Mouse (Mus musculus): Measurements from ENCODE around the gene Gm10721. TPM values are rescaled to one million over a fixed set of nuclear protein-coding genes. Genes with fewer than 3 reads are reported as not detected.
"Not testable (repeated sequence)": the region's sequence is repeated elsewhere in the genome, so short reads cannot be mapped to it uniquely, and the experiment has no call there.

Gene Gm10721
- polyA plus RNA-seq, 1 experiment from 2014 or later, result not detected

DNA sequence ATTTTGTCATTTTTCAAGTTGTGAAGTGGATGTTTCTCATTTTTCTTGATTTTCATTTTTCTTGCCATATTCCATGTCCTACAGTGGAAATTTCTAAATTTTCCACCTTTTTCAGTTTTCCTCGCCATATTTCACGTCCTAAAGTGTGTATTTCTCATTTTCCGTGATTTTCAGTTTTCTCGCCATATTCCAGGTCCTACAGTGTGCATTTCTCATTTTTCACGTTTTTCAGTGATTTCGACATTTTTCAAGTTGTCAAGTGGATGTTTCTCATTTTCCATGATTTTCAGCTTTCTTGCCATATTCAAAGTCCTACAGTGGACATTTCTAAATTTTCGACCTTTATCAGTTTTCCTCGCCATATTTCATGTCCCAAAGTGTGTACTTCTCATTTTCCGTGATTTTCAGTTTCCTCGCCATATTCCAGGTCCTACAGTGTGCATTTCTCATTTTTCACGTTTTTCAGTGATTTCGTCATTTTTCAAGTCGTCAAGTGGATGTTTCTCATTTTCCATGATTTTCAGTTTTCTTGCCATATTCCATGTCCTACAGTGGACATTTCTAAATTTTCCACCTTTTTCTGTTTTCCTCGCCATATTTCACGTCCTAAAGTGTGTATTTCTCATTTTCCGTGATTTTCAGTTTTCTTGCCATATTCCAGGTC, 11.2 kb downstream of the Gm10721 start:
- 61% methylated on average over 15 of the region's 16 CpGs for WGBS

DNA sequence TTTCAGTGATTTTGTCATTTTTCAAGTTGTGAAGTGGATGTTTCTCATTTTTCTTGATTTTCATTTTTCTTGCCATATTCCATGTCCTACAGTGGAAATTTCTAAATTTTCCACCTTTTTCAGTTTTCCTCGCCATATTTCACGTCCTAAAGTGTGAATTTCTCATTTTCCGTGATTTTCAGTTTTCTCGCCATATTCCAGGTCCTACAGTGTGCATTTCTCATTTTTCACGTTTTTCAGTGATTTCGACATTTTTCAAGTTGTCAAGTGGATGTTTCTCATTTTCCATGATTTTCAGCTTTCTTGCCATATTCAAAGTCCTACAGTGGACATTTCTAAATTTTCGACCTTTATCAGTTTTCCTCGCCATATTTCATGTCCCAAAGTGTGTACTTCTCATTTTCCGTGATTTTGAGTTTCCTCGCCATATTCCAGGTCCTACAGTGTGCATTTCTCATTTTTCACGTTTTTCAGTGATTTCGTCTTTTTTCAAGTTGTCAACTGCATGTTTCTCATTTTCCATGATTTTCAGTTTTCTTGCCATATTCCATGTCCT, 12.1 kb downstream of the Gm10721 start, which contains the start of gene Gm10717:
Gm10717 (plus strand) TSS at position 506 of the 556 bp plus-strand sequence.
- H3K9ac ChIP-seq (ENCODE audit: low read length); H3K4me2 ChIP-seq; H3K27me3 ChIP-seq (ENCODE audit: control insufficient read depth, insufficient read depth, low read length); DNase-seq (ENCODE audit: low spot score, missing footprints); H3K36me3 ChIP-seq (ENCODE audit: control insufficient read depth, insufficient read depth, low read length); ATAC-seq (ENCODE audit: low FRiP score); H3K4me1 ChIP-seq (ENCODE audit: control insufficient read depth, insufficient read depth, low read length); H3K9me3 ChIP-seq (ENCODE audit: control insufficient read depth, low read length); H3K27ac ChIP-seq (ENCODE audit: low read depth, low read length); H3K4me3 ChIP-seq (ENCODE audit: low read depth, low read length): not testable (repeated sequence)
- WGBS, result 71% methylated on average over 12 of the region's 12 CpGs

More for the DNA sequence above, 11.2 kb downstream of the Gm10721 start:
- H3K4me3 ChIP-seq (ENCODE audit: low read depth, low read length); H3K27ac ChIP-seq (ENCODE audit: low read depth, low read length); ATAC-seq (ENCODE audit: low FRiP score); H3K27me3 ChIP-seq (ENCODE audit: control insufficient read depth, insufficient read depth, low read length); H3K4me1 ChIP-seq (ENCODE audit: control insufficient read depth, insufficient read depth, low read length); H3K4me2 ChIP-seq; H3K9me3 ChIP-seq (ENCODE audit: control insufficient read depth, low read length); DNase-seq (ENCODE audit: low spot score, missing footprints); H3K36me3 ChIP-seq (ENCODE audit: control insufficient read depth, insufficient read depth, low read length); H3K9ac ChIP-seq (ENCODE audit: low read length): not testable (repeated sequence)

DNA sequence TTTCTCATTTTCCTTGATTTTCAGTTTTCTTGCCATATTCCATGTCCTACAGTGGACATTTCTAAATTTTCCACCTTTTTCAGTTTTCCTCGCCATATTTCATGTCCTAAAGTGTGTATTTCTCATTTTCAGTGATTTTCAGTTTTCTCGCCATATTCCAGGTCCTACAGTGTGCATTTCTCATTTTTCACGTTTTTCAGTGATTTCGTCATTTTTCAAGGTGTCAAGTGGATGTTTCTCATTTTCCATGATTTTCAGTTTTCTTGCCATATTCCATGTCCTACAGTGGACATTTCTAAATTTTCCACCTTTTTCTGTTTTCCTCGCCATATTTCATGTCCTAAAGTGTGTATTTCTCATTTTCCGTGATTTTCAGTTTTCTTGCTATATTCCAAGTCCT, 12.7 kb downstream of the Gm10721 start:
- H3K27ac ChIP-seq (ENCODE audit: low read depth, low read length); H3K4me1 ChIP-seq (ENCODE audit: control insufficient read depth, insufficient read depth, low read length); H3K4me3 ChIP-seq (ENCODE audit: low read depth, low read length); DNase-seq (ENCODE audit: low spot score, missing footprints); ATAC-seq (ENCODE audit: low FRiP score); H3K4me2 ChIP-seq; H3K9ac ChIP-seq (ENCODE audit: low read length); H3K27me3 ChIP-seq (ENCODE audit: control insufficient read depth, insufficient read depth, low read length); H3K36me3 ChIP-seq (ENCODE audit: control insufficient read depth, insufficient read depth, low read length); H3K9me3 ChIP-seq (ENCODE audit: control insufficient read depth, low read length): not testable (repeated sequence)
- 67% methylated on average over 4 of the region's 6 CpGs for WGBS

DNA sequence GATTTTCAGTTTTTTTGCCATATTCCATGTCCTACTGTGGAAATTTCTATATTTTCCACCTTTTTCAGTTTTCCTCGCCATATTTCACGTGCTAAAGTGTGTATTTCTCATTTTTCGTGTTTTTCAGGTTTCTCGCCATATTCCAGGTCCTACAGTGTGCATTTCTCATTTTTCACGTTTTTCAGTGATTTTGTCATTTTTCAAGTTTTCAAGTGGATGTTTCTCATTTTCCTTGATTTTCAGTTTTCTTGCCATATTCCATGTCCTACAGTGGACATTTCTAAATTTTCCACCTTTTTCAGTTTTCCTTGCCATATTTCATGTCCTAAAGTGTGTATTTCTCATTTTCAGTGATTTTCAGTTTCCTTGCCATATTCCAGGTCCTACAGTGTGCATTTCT, 13.2 kb downstream of the Gm10721 start:
- not testable (repeated sequence) for H3K27ac ChIP-seq (ENCODE audit: low read depth, low read length); DNase-seq (ENCODE audit: low spot score, missing footprints); H3K9ac ChIP-seq (ENCODE audit: low read length); H3K4me2 ChIP-seq; H3K36me3 ChIP-seq (ENCODE audit: control insufficient read depth, insufficient read depth, low read length); ATAC-seq (ENCODE audit: low FRiP score); H3K4me3 ChIP-seq (ENCODE audit: low read depth, low read length); H3K27me3 ChIP-seq (ENCODE audit: control insufficient read depth, insufficient read depth, low read length); H3K4me1 ChIP-seq (ENCODE audit: control insufficient read depth, insufficient read depth, low read length); H3K9me3 ChIP-seq (ENCODE audit: control insufficient read depth, low read length)
- WGBS, result 75% methylated on average over 5 of the region's 5 CpGs

DNA sequence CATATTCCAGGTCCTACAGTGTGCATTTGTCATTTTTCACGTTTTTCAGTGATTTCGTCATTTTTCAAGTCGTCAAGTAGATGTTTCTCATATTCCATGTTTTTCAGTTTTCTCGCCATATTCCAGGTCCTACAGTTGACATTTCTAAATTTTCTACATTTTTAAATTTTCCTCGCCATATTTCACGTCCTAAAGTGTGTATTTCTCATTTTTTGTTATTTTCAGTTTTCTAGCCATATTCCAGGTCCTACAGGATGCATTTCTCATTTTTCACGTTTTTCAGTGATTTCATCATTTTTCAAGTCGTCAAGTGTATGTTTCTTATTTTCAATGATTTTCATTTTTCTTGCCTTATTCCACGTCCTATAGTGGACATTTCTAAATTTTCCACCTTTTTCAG, 13.8 kb downstream of the Gm10721 start:
- not testable (repeated sequence) for ATAC-seq (ENCODE audit: low FRiP score); H3K9ac ChIP-seq (ENCODE audit: low read length); DNase-seq (ENCODE audit: low spot score, missing footprints); H3K27ac ChIP-seq (ENCODE audit: low read depth, low read length); H3K4me2 ChIP-seq; H3K4me1 ChIP-seq (ENCODE audit: control insufficient read depth, insufficient read depth, low read length); H3K27me3 ChIP-seq (ENCODE audit: control insufficient read depth, insufficient read depth, low read length); H3K9me3 ChIP-seq (ENCODE audit: control insufficient read depth, low read length); H3K4me3 ChIP-seq (ENCODE audit: low read depth, low read length); H3K36me3 ChIP-seq (ENCODE audit: control insufficient read depth, insufficient read depth, low read length)
- WGBS, result 66% methylated on average over 9 of the region's 9 CpGs

DNA sequence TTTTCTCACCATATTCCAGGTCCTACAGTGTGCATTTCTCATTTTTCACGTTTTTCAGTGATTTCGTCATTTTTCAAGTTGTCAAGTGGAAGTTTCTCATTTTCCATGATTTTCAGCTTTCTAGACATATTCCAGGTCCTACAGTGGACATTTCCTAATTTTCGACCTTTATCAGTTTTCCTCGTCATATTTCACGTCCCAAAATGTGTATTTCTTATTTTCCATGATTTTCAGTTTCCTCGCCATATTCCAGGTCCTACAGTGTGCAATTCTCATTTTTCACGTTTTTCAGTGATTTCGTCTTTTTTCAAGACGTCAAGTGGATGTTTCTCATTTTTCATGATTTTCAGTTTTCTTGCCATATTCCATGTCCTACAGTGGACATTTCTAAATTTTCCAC, 14.3 kb downstream of the Gm10721 start:
- not testable (repeated sequence) for H3K4me2 ChIP-seq; H3K27ac ChIP-seq (ENCODE audit: low read depth, low read length); H3K4me1 ChIP-seq (ENCODE audit: control insufficient read depth, insufficient read depth, low read length); H3K9ac ChIP-seq (ENCODE audit: low read length); H3K36me3 ChIP-seq (ENCODE audit: control insufficient read depth, insufficient read depth, low read length); H3K27me3 ChIP-seq (ENCODE audit: control insufficient read depth, insufficient read depth, low read length); H3K4me3 ChIP-seq (ENCODE audit: low read depth, low read length); H3K9me3 ChIP-seq (ENCODE audit: control insufficient read depth, low read length); ATAC-seq (ENCODE audit: low FRiP score)
- 72% methylated on average over 9 of the region's 9 CpGs for WGBS
- peak; percentile 97 for DNase-seq (ENCODE audit: low spot score, missing footprints)

DNA sequence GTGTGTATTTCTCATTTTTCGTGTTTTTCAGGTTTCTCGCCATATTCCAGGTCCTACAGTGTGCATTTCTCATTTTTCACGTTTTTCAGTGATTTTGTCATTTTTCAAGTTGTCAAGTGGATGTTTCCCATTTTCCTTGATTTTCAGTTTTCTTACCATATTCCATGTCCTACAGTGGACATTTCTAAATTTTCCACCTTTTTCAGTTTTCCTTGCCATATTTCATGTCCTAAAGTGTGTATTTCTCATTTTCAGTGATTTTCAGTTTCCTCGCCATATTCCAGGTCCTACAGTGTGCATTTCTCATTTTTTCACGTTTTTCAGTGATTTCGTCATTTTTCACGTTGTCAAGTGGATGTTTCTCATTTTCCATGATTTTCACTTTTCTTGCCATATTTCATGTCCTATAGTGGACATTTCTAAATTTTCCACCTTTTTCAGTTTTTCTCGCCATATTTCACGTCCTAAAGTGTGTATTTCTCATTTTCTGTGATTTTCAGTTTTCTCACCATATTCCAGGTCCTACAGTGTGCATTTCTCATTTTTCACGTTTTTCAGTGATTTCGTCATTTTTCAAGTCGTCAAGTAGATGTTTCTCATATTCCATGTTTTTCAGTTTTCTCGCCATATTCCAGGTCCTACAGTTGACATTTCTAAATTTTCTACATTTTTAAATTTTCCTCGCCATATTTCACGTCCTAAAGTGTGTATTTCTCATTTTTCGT, 16.5 kb downstream of the Gm10721 start:
- not testable (repeated sequence) for H3K4me2 ChIP-seq; H3K36me3 ChIP-seq (ENCODE audit: control insufficient read depth, insufficient read depth, low read length); H3K4me3 ChIP-seq (ENCODE audit: low read depth, low read length); H3K9me3 ChIP-seq (ENCODE audit: control insufficient read depth, low read length); H3K27me3 ChIP-seq (ENCODE audit: control insufficient read depth, insufficient read depth, low read length); ATAC-seq (ENCODE audit: low FRiP score); H3K9ac ChIP-seq (ENCODE audit: low read length); DNase-seq (ENCODE audit: low spot score, missing footprints); H3K27ac ChIP-seq (ENCODE audit: low read depth, low read length); H3K4me1 ChIP-seq (ENCODE audit: control insufficient read depth, insufficient read depth, low read length)
- 62% methylated on average over 12 of the region's 16 CpGs for WGBS

DNA sequence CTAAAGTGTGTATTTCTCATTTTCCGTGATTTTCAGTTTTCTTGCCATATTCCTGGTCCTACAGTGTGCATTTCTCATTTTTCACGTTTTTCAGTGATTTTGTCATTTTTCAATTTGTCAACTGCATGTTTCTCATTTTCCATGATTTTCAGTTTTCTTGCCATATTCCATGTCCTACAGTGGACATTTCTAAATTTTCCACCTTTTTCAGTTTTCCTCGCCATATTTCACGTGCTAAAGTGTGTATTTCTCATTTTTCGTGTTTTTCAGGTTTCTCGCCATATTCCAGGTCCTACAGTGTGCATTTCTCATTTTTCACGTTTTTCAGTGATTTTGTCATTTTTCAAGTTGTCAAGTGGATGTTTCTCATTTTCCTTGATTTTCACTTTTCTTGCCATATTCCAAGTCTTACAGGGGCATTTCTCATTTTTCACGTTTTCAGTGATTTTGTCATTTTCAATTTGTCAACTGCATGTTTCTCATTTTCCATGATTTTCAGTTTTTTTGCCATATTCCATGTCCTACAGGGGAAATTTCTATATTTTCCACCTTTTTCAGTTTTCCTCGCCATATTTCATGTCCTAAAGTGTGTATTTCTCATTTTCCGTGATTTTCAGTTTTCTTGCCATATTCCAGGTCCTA, 17.9 kb downstream of the Gm10721 start:
- H3K27me3 ChIP-seq (ENCODE audit: control insufficient read depth, insufficient read depth, low read length); H3K36me3 ChIP-seq (ENCODE audit: control insufficient read depth, insufficient read depth, low read length); H3K9me3 ChIP-seq (ENCODE audit: control insufficient read depth, low read length); H3K27ac ChIP-seq (ENCODE audit: low read depth, low read length); H3K4me1 ChIP-seq (ENCODE audit: control insufficient read depth, insufficient read depth, low read length); H3K4me3 ChIP-seq (ENCODE audit: low read depth, low read length); H3K4me2 ChIP-seq; H3K9ac ChIP-seq (ENCODE audit: low read length): not testable (repeated sequence)
- ATAC-seq (ENCODE audit: low FRiP score) (peak; percentile 41; the same call in 1 of the 2 replicates), DNase-seq (ENCODE audit: low spot score, missing footprints) (peak; percentile 100)
- WGBS, result 68% methylated on average over 2 of the region's 10 CpGs

DNA sequence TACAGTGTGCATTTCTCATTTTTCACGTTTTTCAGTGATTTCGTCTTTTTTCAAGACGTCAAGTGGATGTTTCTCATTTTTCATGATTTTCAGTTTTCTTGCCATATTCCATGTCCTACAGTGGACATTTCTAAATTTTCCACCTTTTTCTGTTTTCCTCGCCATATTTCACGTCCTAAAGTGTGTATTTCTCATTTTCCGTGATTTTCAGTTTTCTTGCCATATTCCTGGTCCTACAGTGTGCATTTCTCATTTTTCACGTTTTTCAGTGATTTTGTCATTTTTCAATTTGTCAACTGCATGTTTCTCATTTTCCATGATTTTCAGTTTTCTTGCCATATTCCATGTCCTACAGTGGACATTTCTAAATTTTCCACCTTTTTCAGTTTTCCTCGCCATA, 21.4 kb downstream of the Gm10721 start, which contains the start of gene Gm17535:
Gm17535 (plus strand) TSS at position 301 of the 400 bp plus-strand sequence.
- not testable (repeated sequence) for H3K4me3 ChIP-seq (ENCODE audit: low read depth, low read length); H3K27me3 ChIP-seq (ENCODE audit: control insufficient read depth, insufficient read depth, low read length); ATAC-seq (ENCODE audit: low FRiP score); H3K9me3 ChIP-seq (ENCODE audit: control insufficient read depth, low read length); H3K9ac ChIP-seq (ENCODE audit: low read length); H3K4me2 ChIP-seq; H3K36me3 ChIP-seq (ENCODE audit: control insufficient read depth, insufficient read depth, low read length); H3K4me1 ChIP-seq (ENCODE audit: control insufficient read depth, insufficient read depth, low read length); H3K27ac ChIP-seq (ENCODE audit: low read depth, low read length); DNase-seq (ENCODE audit: low spot score, missing footprints)
- no CpG with 5 or more reads among the region's 8 CpGs for WGBS
